Mouse (Mus musculus) cortical plate, adult 2 months (tissue): ENCODE measurements around the gene Grxcr1.

ENCODE experiments used
- CTCF ChIP-seq: fragments of 200-500 bp; IDR thresholded peaks from 2 replicates; pipeline ENCODE4 v1.5.1; 2011; ENCODE audit warnings: mild to moderate bottlenecking, control low read depth, low read length; ENCODE audit not compliant: insufficient read depth; ENCODE audit errors: extremely low read depth
- POLR2A ChIP-seq: fragments of 200-500 bp; IDR thresholded peaks from 2 replicates; pipeline ENCODE4 v1.6.1; 2011; ENCODE audit warnings: mild to moderate bottlenecking, low read length, control low read depth; ENCODE audit not compliant: insufficient read depth; ENCODE audit errors: extremely low read depth

DNA sequence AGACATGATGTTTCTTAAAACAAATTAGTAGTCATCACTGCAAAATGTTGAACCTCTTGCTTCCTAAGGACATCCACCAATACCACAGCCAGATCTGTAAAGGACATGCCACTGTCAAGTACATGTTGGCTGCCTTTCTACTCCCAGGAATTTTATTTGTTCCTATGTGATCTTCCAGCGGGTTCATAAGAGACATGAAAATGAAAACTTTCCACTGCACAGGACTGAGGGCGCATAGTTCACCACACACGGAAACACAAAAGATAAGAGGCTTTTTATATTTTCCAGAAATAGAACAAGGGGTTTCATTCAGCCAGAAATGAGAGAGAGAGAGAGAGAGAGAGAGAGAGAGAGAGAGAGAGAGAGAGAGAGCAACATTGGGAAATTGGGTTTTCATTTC lies 20.1 kb upstream of the Grxcr1 start:
- TF ChIP-seq CTCF (no peak), POLR2A (no peak)
